Mouse (Mus musculus) liver, embryonic 11.5 days (tissue): ENCODE measurements around the gene Slc9a1. TPM values are rescaled to one million over a fixed set of nuclear protein-coding genes. Genes with fewer than 3 reads are reported as not detected.

Experiments
- ATAC-seq: fragments of 200-750 bp; cut with Nextera tagmentation; replicated peaks from 2 replicates; pipeline ENCODE4 v1.8.0; 2017; ENCODE audit warnings: moderate number of reproducible peaks, mild to moderate bottlenecking, moderate TSS enrichment, moderate library complexity; ENCODE audit not compliant: low FRiP score
- DNase-seq: peaks from one replicate; pipeline ENCODE4 v3.0.0-alpha.2; 2017; ENCODE audit warnings: low spot score
- H3K27ac ChIP-seq: fragments of 300-500 bp; sonication (generic); 2 replicates; pipeline ENCODE4 v1.5.1; 2014; ENCODE audit warnings: mild to moderate bottlenecking, low read depth, low read length, control low read depth
- H3K27me3 ChIP-seq: fragments of 300-500 bp; sonication (generic); replicated peaks from 2 replicates; pipeline ENCODE4 v1.6.1; 2014; ENCODE audit warnings: low read length, mixed read lengths; ENCODE audit not compliant: control insufficient read depth, insufficient read depth
- H3K36me3 ChIP-seq: fragments of 300-500 bp; sonication (generic); 2 replicates; pipeline ENCODE4 v1.6.1; 2014; ENCODE audit warnings: mild to moderate bottlenecking, low read length, moderate library complexity, mixed read lengths; ENCODE audit not compliant: control insufficient read depth, insufficient read depth
- H3K4me1 ChIP-seq: fragments of 300-500 bp; sonication (generic); replicated peaks from 2 replicates; pipeline ENCODE4 v1.6.1; 2014; ENCODE audit warnings: low read length, mixed read lengths; ENCODE audit not compliant: control insufficient read depth, insufficient read depth
- H3K4me2 ChIP-seq: fragments of 300-500 bp; sonication (generic); 2 replicates; pipeline ENCODE4 v1.6.1; 2014; ENCODE audit warnings: mild to moderate bottlenecking, control low read depth, moderate library complexity
- H3K4me3 ChIP-seq: fragments of 300-500 bp; sonication (generic); 2 replicates; pipeline ENCODE4 v1.5.1; 2014; ENCODE audit warnings: low read depth, low read length, control low read depth
- H3K9ac ChIP-seq: fragments of 300-500 bp; sonication (generic); 2 replicates; pipeline ENCODE4 v1.6.1; 2014; ENCODE audit warnings: low read depth, low read length, control low read depth
- H3K9me3 ChIP-seq: fragments of 300-500 bp; sonication (generic); 2 replicates; pipeline ENCODE4 v1.6.1; 2016; ENCODE audit warnings: low read length, inconsistent platforms, mixed read lengths; ENCODE audit not compliant: control insufficient read depth
- WGBS: fragments of 180-500 bp; shearing (Covaris S2); extraction: QIAGEN DNeasy Blood & Tissue Kit; methylation state at CpG from one replicate; pipeline ENCODE4 v1.1.7; 2014; 5-methylcytosine and 5-hydroxymethylcytosine counted together
- polyA plus RNA-seq: library from polyadenylated mRNA; unstranded; fragments of >200 nt; fragmentation: Nextera tagmentation; extraction: Ambion mirVana; gene quantifications from 2 replicates; pipeline ENCODE4 v1.2.1, GENCODE M21; 2014

Gene Slc9a1
- polyA plus RNA-seq, 1 experiment from 2014 or later: 6.9 TPM

DNA sequence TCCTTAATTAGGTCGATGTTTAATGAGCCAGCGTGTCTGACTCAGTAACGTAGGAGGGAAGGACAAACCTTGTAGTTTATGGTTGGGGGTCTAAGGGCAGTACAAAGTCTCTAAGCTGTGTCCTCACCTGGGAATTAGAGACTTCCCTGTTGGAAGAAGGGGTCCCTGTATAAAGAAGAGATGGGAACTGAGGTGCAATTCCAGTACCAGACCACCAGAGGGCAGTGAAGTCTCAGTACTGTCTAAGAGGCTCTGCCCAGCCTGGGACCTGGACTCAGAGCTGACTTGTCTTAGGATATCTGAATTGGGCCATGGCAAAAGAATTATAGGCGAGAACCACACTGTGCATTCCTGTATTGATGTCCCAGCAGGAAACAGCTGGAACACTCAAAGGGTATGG, 54.6 kb downstream of the Slc9a1 start:
- Histone ChIP-seq H3K4me2 (no peak overlapping the region), H3K27me3 (no peaks in the 10 kb centered on the region), H3K9ac (no peak overlapping the region), H3K4me1 (peaks cover 7% of the 10 kb centered on the region; the same call in 1 of the 2 replicates), H3K27ac (no peak overlapping the region), H3K4me3 (no peak overlapping the region), H3K36me3 (peaks cover 10% of the 10 kb centered on the region; the same call in 1 of the 2 replicates), H3K9me3 (no peaks in the 10 kb centered on the region)
- WGBS: 36% methylated on average over 4 of the region's 4 CpGs
- ATAC-seq: peak; percentile 29
- DNase-seq: no peak

GRCm38 (mm10) chr4:133426141-133426540, 56.6 kb downstream of the Slc9a1 start:
- no peaks in the 10 kb centered on the region for H3K9me3 ChIP-seq
- ATAC-seq (no peak), DNase-seq (no peak)
- no peaks in the 10 kb centered on the region for H3K27me3 ChIP-seq
- H3K27ac ChIP-seq: no peak overlapping the region
- H3K4me2 ChIP-seq: no peak overlapping the region
- H3K4me1 ChIP-seq: 0 out of 2 replicates have a peak, but pooled peaks cover 3% of the 10 kb centered on the region
- H3K36me3 ChIP-seq: 0 out of 2 replicates have a peak, but pooled peaks cover 3% of the 10 kb centered on the region
- no peak overlapping the region for H3K9ac ChIP-seq
- 69% methylated on average over 5 of the region's 5 CpGs for WGBS
- no peak overlapping the region for H3K4me3 ChIP-seq

GRCm38 (mm10) chr4:133431508-133431907, 62.0 kb downstream of the Slc9a1 start:
- Histone ChIP-seq H3K4me1 (peaks cover 4% of the 10 kb centered on the region), H3K4me2 (no peak overlapping the region), H3K9ac (no peak overlapping the region), H3K4me3 (no peak overlapping the region), H3K27ac (no peak overlapping the region), H3K36me3 (no peaks in the 10 kb centered on the region), H3K27me3 (no peaks in the 10 kb centered on the region), H3K9me3 (no peaks in the 10 kb centered on the region)
- DNase-seq: no peak
- 84% methylated on average over 6 of the region's 6 CpGs for WGBS
- no peak for ATAC-seq

DNA sequence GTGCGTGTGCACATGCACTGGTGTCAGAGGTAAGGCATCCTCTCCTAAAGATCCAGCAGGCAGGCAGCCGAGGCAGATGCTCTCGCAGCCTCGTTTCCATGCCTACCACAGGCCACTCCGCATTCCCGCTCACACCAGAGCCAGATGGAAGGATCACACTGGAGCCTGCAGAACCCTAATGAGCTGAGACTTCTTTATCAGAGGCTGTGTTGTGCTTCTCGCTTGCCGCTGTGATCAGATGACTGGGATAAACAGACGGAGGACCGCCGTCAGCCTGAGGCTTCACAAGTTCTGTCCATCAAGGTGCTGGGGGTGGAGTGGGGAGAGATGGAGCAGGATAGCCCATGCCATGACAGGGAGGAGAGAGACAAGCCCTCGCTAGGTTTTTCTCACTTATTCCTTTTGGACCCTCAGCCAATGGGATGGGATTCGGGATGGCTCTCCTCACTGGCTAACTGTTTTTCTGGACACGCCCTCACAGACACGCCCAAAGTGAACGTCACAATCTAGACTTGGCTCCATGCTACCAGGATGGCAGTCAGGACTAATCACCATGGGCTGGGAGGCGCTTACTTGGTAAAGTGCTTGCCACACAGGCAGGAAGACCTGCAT, 63.2 kb downstream of the Slc9a1 start:
- no peak for ATAC-seq
- Histone ChIP-seq H3K4me2 (peak overlapping the region; percentile 47), H3K9ac (no peak overlapping the region), H3K9me3 (no peaks in the 10 kb centered on the region), H3K27ac (no peak overlapping the region), H3K4me3 (no peak overlapping the region), H3K27me3 (no peaks in the 10 kb centered on the region), H3K4me1 (peaks cover 4% of the 10 kb centered on the region), H3K36me3 (no peaks in the 10 kb centered on the region)
- no peak for DNase-seq
- 19% methylated on average over 17 of the region's 17 CpGs for WGBS

DNA sequence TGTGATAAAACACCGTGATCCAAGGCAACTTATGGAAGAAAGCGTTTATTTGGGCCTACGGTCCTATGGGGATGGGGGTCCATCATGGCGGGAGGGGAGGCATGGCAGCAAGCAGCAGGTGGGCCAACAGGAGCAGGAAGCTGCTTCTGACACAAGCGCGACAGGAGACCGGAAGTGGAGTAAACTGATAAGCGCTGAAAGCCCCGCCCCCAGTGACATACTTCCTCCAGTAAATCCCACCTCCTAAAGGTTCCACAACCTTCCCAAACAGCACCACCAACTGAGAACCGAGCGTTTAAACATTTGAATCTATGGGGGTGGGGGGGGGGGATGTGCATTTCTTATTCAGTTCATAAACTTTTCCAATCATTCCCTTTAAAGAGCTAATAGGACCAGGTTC, 66.4 kb downstream of the Slc9a1 start:
- H3K4me2 ChIP-seq: no peak overlapping the region
- ATAC-seq (no peak), DNase-seq (no peak)
- no peaks in the 10 kb centered on the region for H3K9me3 ChIP-seq
- no peaks in the 10 kb centered on the region for H3K36me3 ChIP-seq
- no peak overlapping the region for H3K27ac ChIP-seq
- peaks cover 16% of the 10 kb centered on the region for H3K4me1 ChIP-seq
- H3K9ac ChIP-seq: no peak overlapping the region
- 84% methylated on average over 11 of the region's 11 CpGs for WGBS
- peaks cover 9% of the 10 kb centered on the region for H3K27me3 ChIP-seq
- no peak overlapping the region for H3K4me3 ChIP-seq

DNA sequence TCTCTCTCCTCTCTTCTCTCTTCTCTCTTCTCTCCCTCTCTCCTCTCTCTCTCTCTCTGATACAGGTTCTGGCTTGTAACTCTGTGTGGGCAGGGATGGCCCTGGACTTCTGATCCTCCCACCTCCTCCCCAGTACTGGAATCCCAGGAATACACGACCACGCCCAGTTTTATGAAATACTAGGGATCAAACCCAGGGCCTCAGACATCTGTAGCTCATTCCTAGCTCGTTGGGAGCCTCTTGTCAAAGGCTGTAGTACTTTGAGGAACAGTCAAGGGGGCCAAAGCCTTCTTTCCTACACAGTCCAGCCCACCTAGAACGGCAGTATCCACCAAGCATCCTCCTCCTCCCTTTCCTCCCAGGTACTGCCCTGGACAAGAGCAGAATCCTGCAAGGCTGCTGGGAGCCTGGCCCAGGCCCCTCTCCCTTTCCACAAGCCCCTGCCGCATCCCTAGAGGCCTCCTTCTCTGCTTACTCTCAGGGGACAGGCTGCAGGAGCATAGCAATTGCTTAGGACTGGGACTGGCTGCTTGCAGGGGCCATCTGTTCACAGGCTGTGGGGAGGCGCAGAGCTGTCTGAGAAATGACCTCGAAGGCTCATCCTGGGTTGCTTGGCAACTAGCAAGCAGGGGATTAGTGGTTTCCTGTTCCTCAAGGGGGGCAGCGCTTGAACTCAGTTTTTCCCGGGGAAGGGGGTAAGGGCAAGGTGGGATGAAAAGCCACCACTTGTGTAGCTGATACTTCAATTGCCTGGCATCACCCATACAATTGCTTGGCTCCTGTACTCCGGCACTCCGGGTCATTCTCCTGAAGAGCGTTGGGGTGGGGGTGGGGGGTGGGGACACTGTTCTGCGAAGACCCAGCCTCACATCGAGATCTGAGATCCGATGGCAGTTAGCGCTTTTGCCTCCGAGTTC, 70.2 kb downstream of the Slc9a1 start:
- Histone ChIP-seq H3K27me3 (peaks cover 12% of the 10 kb centered on the region), H3K4me2 (peak overlapping the region; percentile 47), H3K27ac (peak overlapping the region; percentile 72), H3K9me3 (no peaks in the 10 kb centered on the region), H3K4me3 (no peak overlapping the region), H3K9ac (no peak overlapping the region), H3K36me3 (no peaks in the 10 kb centered on the region), H3K4me1 (peaks cover 14% of the 10 kb centered on the region)
- 10% methylated on average over 17 of the region's 17 CpGs for WGBS
- peak; percentile 45; the same call in 1 of the 2 replicates for ATAC-seq
- no peak for DNase-seq

DNA sequence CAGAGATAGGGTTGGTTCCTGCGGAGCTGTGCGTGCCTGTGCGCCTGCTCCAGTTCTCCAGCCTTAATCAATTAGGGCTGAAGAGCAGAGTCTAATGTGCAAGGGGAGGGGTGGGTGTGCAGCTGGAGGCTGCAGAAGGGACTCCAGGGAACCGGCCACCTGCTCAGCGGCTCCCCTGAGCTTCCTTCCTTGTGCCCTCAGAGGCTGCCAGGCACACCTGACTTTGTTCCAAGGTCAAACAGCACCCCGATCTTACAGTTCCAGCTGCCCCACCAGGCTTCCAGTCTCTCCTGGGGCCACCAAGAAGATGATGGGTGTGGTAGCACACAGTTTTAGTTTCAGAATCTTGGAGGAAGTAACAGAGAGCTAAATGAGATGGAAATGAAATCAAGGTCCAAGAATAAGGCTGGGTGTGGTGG, 70.9 kb downstream of the Slc9a1 start:
- Histone ChIP-seq H3K27me3 (peaks cover 12% of the 10 kb centered on the region), H3K27ac (peak overlapping the region; percentile 72), H3K4me2 (peak overlapping the region; percentile 47), H3K9ac (no peak overlapping the region), H3K4me1 (peaks cover 14% of the 10 kb centered on the region), H3K9me3 (no peaks in the 10 kb centered on the region), H3K36me3 (no peaks in the 10 kb centered on the region), H3K4me3 (no peak overlapping the region)
- 11% methylated on average over 6 of the region's 6 CpGs for WGBS
- ATAC-seq (no peak), DNase-seq (no peak)

DNA sequence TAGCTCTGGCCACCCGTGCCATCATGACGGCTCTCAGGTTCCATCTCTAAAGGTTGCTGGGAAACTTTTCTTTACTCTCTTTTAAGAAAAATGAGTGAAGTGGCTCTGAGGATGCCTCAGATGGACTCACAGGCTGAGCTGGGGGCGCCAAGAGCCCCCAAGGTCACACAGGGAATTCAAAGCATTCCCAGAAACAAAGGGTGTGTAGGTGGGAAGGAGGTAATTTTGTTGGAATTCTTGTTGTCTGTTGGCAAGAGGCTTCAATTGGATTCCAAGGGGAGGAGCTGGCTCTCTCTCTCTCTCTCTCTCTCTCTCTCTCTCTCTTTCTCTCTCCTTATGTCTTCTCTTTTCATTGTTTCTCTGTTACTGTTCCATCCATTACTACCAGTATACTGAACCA, 72.7 kb downstream of the Slc9a1 start:
- H3K4me2 ChIP-seq: no peak overlapping the region

More for the DNA sequence above, 72.7 kb downstream of the Slc9a1 start:
- H3K27ac ChIP-seq: no peak overlapping the region
- ATAC-seq: no peak
- H3K9me3 ChIP-seq: no peaks in the 10 kb centered on the region
- no peaks in the 10 kb centered on the region for H3K36me3 ChIP-seq
- no peak overlapping the region for H3K9ac ChIP-seq
- H3K27me3 ChIP-seq: peaks cover 12% of the 10 kb centered on the region
- DNase-seq: no peak
- WGBS: 58% methylated on average over 3 of the region's 3 CpGs
- no peak overlapping the region for H3K4me3 ChIP-seq
- H3K4me1 ChIP-seq: peaks cover 14% of the 10 kb centered on the region
